11 mouse cellular contexts compared by ENCODE assay signal in the genomic region with DNA sequence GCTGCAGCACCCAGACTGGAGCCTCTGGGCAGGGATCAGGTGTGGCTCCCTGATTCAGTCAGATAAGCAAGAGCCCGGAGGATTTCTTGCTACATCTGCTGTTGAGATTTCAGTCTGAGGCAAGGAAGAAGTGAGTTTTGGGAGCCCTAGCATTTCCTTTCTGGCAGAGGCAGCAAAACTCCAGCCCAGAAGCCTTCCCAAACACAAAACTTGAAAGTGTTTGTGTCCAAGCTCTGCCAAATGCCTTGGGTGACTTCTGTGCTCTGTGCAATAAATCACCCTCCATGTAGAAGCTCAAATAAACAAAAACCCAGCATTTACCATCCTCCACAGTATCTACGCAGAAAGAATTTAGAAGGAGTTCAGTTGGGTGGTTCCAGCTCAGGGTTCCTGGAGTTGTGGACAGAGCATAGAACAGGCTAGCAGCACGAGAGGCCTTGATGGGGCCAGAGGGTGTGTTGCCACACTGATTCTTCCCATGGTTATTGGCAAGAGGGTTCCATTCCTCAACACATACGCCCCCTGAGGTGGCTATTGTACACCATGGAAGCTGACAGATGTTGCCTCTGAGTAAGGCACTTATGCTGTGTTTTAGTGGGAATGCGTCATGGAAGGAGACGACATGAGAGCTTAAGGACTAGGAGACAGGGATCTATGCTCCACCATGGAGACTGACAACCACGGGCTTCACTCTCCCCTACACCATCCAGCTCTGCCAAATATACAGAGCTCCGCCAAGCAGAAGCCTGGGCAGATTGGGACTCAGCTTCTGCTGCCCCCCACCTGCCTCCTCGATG.
DNase-seq lines count a peak whose midpoint lies in the region; ATAC-seq and TF ChIP-seq lines count a peak whose summit lies in the region.
"Had no signal": no experiment of that assay in that cellular context is flagged by ENCODE, and none has a peak within 500 bp of the region (broad histone marks: within the 10 kb centered on the region; RNA-seq: fewer than 3 reads in every experiment).

No protein-coding gene starts in this region.

- intact Hi-C loops in left cerebral cortex, adult 2 months (cut with DNase I) = loop anchor here (5.0 kb wide), 1 partner anchor 210 kb away; no protein-coding TSS in a partner anchor
- intact Hi-C loops in left cerebral cortex, postnatal 14 days (cut with DNase I) = no loop called here
- intact Hi-C loops in heart, postnatal 10 days (cut with DNase I) = no loop called here
- intact Hi-C loops in left cerebral cortex, postnatal 36 days (cut with DNase I) = no loop called here

- ATAC-seq in kidney, embryonic 16.5 days (ENCODE audit: low FRiP score, low TSS enrichment) = peak; percentile 39; the same call in 1 of the 2 replicates
- ATAC-seq in neural tube, embryonic 14.5 days (ENCODE audit: low read depth) = peak; percentile 32; the same call in 1 of the 2 replicates
- ATAC-seq: Patski had no signal

- H3K4me3 ChIP-seq in left cerebral cortex, adult 2 months = no peak overlapping the region
- no peak overlapping the region for H3K4me3 ChIP-seq in kidney, embryonic 16.5 days (ENCODE audit: low read length)
- no peak overlapping the region for H3K4me3 ChIP-seq in neural tube, embryonic 14.5 days (ENCODE audit: low read depth, low read length)
- H3K4me3 ChIP-seq: midbrain, embryonic 12.5 days had no signal

- H3K4me1 ChIP-seq in kidney, embryonic 16.5 days (ENCODE audit: insufficient read depth, low read length) = peaks cover 42% of the 10 kb centered on the region
- H3K4me1 ChIP-seq in neural tube, embryonic 14.5 days (ENCODE audit: control insufficient read depth, insufficient read depth, low read length) = no peaks in the 10 kb centered on the region
- H3K4me1 ChIP-seq: midbrain, embryonic 12.5 days had no signal

- H3K4me2 ChIP-seq in kidney, embryonic 16.5 days (replicated peaks; ENCODE audit: low read depth, low read length) = no peak overlapping the region
- no peak overlapping the region for H3K4me2 ChIP-seq in neural tube, embryonic 14.5 days (ENCODE audit: low read depth, low read length)
- H3K4me2 ChIP-seq: midbrain, embryonic 12.5 days had no signal

- TF ChIP-seq CTCF in left cerebral cortex, adult 2 months (IDR thresholded peaks at IDR 0.05) = no peak

- 55% methylated on average over 9 of the region's 9 CpGs for WGBS in kidney, embryonic 16.5 days
- 65% methylated on average over 9 of the region's 9 CpGs for WGBS in neural tube, embryonic 14.5 days

- peak overlapping the region; percentile 50; the same call in 1 of the 2 replicates for H3K27ac ChIP-seq in left cerebral cortex, adult 2 months
- peak overlapping the region; percentile 84 for H3K27ac ChIP-seq in kidney, embryonic 16.5 days (ENCODE audit: low read length)
- H3K27ac ChIP-seq in neural tube, embryonic 14.5 days (ENCODE audit: low read depth, low read length) = no peak overlapping the region
- H3K27ac ChIP-seq: midbrain, embryonic 12.5 days had no signal

- no peak for DNase-seq in left cerebral cortex, adult 2 months (ENCODE audit: extremely low spot score in 1 of 2, low spot score in 2 of 2)
- no peak for DNase-seq in left cerebral cortex, postnatal 14 days (ENCODE audit: low spot score in 2 of 2)
- DNase-seq in heart, postnatal 10 days = peak; percentile 26 to 38
- no peak for DNase-seq in left cerebral cortex, postnatal 36 days (ENCODE audit: low spot score in 2 of 2)
- no peak for DNase-seq in right cerebral cortex, adult 18-20 months
- DNase-seq: cerebellum, adult 8-10 months; left cerebral cortex, postnatal 4 days had no signal

- H3K27me3 ChIP-seq in kidney, embryonic 16.5 days (ENCODE audit: insufficient read depth, low read length) = no peaks in the 10 kb centered on the region
- H3K27me3 ChIP-seq in neural tube, embryonic 14.5 days (ENCODE audit: control insufficient read depth, insufficient read depth, low read length) = no peaks in the 10 kb centered on the region
- H3K27me3 ChIP-seq: midbrain, embryonic 12.5 days; Patski had no signal

- H3K9me3 ChIP-seq in kidney, embryonic 16.5 days (ENCODE audit: low read length) = no peaks in the 10 kb centered on the region
- H3K9me3 ChIP-seq in neural tube, embryonic 14.5 days (ENCODE audit: control insufficient read depth, low read length) = no peaks in the 10 kb centered on the region
- H3K9me3 ChIP-seq: midbrain, embryonic 12.5 days had no signal

- no peaks in the 10 kb centered on the region for H3K36me3 ChIP-seq in kidney, embryonic 16.5 days (ENCODE audit: insufficient read depth, low read length)
- no peaks in the 10 kb centered on the region for H3K36me3 ChIP-seq in neural tube, embryonic 14.5 days (ENCODE audit: control insufficient read depth, insufficient read depth, low read length)
- H3K36me3 ChIP-seq: midbrain, embryonic 12.5 days had no signal

- H3K9ac ChIP-seq in kidney, embryonic 16.5 days (replicated peaks; ENCODE audit: low read length) = no peak overlapping the region
- no peak overlapping the region for H3K9ac ChIP-seq in neural tube, embryonic 14.5 days (replicated peaks; ENCODE audit: low read depth, low read length)
- H3K9ac ChIP-seq: midbrain, embryonic 12.5 days had no signal

Comparison
In these comparisons a context has a peak if more than half of its experiments do, and no peak if none do; other contexts are left out.
1. DNase-seq: peak in heart, postnatal 10 days (2 of 2); none in left cerebral cortex, adult 2 months (0 of 2), left cerebral cortex, postnatal 14 days (0 of 2), left cerebral cortex, postnatal 36 days (0 of 2) and right cerebral cortex, adult 18-20 months (single experiment).